Mouse (Mus musculus) left cerebral cortex, postnatal 14 days (tissue): ENCODE results near the gene Cbr4. TPM values are rescaled to one million over a fixed set of nuclear protein-coding genes. Genes with fewer than 3 reads are reported as not detected.
A peak's percentile ranks its signal among the peaks of the same experiment; 100 is the strongest.

Source experiments
- DNase-seq, 2 experiments: peaks; one replicate each; pipeline ENCODE4 v3.0.0; 2021 to 2022; ENCODE audit warnings: low spot score in 2 of 2, mixed read lengths in 1 of 2
- intact Hi-C: fragments of 180-260 bp; cut with DNase I; formaldehyde crosslinking; loops from one replicate; pipeline ENCODE4 v1.15.1; 2025
- total RNA-seq, 2 experiments: library from RNA; stranded (reverse); gene quantifications; 2 replicates each; pipeline ENCODE4 v1.2.3; 2021

Gene Cbr4
- total RNA-seq, 2 experiments from 2014 or later, result 21.3 to 22.7 TPM

GRCm38 (mm10) chr8:61480260-61480967, 7.1 kb upstream of the Cbr4 start:
- intact Hi-C loops, result loop anchor here (10.0 kb wide), 1 partner anchor 96 kb away; no protein-coding TSS in a partner anchor
- no peak for DNase-seq

GRCm38 (mm10) chr8:61486923-61487529, 508 bp upstream of the Cbr4 start:
- DNase-seq, result no peak
- intact Hi-C loops, result loop anchor here (5.0 to 10.0 kb wide), 2 partner anchors 102 to 260 kb away; no protein-coding TSS in a partner anchor

- intact Hi-C loops, result loop anchor here (5.0 to 10.0 kb wide), 2 partner anchors 104 to 261 kb away; no protein-coding TSS in a partner anchor
Measured at GRCm38 (mm10) chr8:61488631-61489030, 1.1 kb downstream of the Cbr4 start.

GRCm38 (mm10) chr8:61497110-61497509, 9.6 kb downstream of the Cbr4 start:
- no peak for DNase-seq
- intact Hi-C loops, result no loop called here

More at GRCm38 (mm10) chr8:61488631-61489030, 1.1 kb downstream of the Cbr4 start:
- no peak for DNase-seq

- intact Hi-C loops, result no loop called here
- peak in 1 of 2 experiments; percentile 44 for DNase-seq
Measured at GRCm38 (mm10) chr8:61499035-61499434, 11.5 kb downstream of the Cbr4 start.

GRCm38 (mm10) chr8:61500914-61501313, 13.4 kb downstream of the Cbr4 start:
- DNase-seq, result no peak
- intact Hi-C loops, result no loop called here

- intact Hi-C loops, result no loop called here
- DNase-seq, result no peak
Measured at GRCm38 (mm10) chr8:61502277-61502676, 14.7 kb downstream of the Cbr4 start.

GRCm38 (mm10) chr8:61515110-61515930, 27.8 kb downstream of the Cbr4 start:
- intact Hi-C loops, result loop anchor here (10.0 kb wide), 3 partner anchors 441 to 1011 kb away; partner anchors contain the start of genes Aadat and Gm10283

GRCm38 (mm10) chr8:61515931-61516744, 28.6 kb downstream of the Cbr4 start:
- peak; percentile 92 to 94 for DNase-seq
- intact Hi-C loops, result loop anchor here (10.0 kb wide), 3 partner anchors 441 to 1011 kb away; partner anchors contain the start of genes Aadat and Gm10283

More at GRCm38 (mm10) chr8:61515110-61515930, 27.8 kb downstream of the Cbr4 start:
- DNase-seq, result peak in 1 of 2 experiments; percentile 24

GRCm38 (mm10) chr8:61516745-61517501, 29.4 kb downstream of the Cbr4 start:
- intact Hi-C loops, result loop anchor here (10.0 kb wide), 3 partner anchors 442 to 1012 kb away; partner anchors contain the start of genes Aadat and Gm10283
- no peak for DNase-seq

GRCm38 (mm10) chr8:61517502-61518185, 30.1 kb downstream of the Cbr4 start:
- intact Hi-C loops, result loop anchor here (10.0 kb wide), 3 partner anchors 443 to 1013 kb away; partner anchors contain the start of genes Aadat and Gm10283
- DNase-seq, result no peak

- peak; percentile 71 to 78 for DNase-seq
- intact Hi-C loops, result loop anchor here (5.0 kb wide), 2 partner anchors 355 to 535 kb away; no protein-coding TSS in a partner anchor
Measured at GRCm38 (mm10) chr8:61522132-61522531, 34.6 kb downstream of the Cbr4 start.

- intact Hi-C loops, result no loop called here
- peak in 1 of 2 experiments; percentile 64 for DNase-seq
Measured at GRCm38 (mm10) chr8:61527037-61527436, 39.5 kb downstream of the Cbr4 start.

GRCm38 (mm10) chr8:61528197-61528596, 40.7 kb downstream of the Cbr4 start:
- intact Hi-C loops, result no loop called here
- no peak for DNase-seq

GRCm38 (mm10) chr8:61528642-61529041, 41.1 kb downstream of the Cbr4 start:
- no peak for DNase-seq
- intact Hi-C loops, result no loop called here

- intact Hi-C loops, result no loop called here
- DNase-seq, result peak in 1 of 2 experiments; percentile 32
Measured at GRCm38 (mm10) chr8:61531944-61532795, 44.6 kb downstream of the Cbr4 start.
